Mouse (Mus musculus) thymus, postnatal 4 days (tissue): Measurements from ENCODE around the gene Ccl9.

Source experiments
- DNase-seq: peaks from one replicate; pipeline ENCODE4 v3.0.0; 2021

The Ccl9 gene

DNA sequence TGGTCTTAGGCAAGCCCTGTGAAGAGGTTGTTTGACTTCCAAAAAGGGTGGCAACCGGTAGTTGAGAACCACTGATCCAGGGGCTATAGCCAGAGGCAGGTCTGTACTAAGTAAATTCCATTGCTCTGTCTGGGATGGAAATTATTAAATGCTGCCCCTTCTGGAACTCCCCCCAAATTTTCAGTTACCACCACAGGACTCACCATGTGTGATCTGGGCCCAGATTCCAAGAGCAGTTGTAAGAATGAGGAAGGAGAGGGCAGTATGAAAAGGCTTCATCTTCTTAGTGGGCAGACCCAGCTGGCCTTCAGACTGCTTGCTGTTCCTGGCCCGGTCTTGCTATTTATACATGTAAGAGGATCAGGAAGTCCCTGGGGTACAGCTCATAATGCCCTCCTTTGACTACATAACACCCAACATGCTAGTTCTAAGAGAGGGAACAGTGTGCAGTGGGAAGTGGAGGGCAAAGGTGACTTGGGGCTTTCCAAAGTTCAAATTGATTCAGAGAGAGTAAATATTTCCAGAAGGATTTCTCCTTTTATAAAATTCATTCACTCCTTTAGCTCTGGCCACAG, at the start of gene Ccl9:
Gene Ccl9 (minus strand): TSS at position 451 of the 575 bp plus-strand sequence.
- no peak for DNase-seq

- no peak for DNase-seq
Observed at GRCm38 (mm10) chr11:83623586-83623985, 45.1 kb upstream of the Ccl9 start.

- DNase-seq: no peak
Observed at GRCm38 (mm10) chr11:83619037-83619436, 40.6 kb upstream of the Ccl9 start.

GRCm38 (mm10) chr11:83618238-83618637, 39.8 kb upstream of the Ccl9 start:
- DNase-seq: no peak

- no peak for DNase-seq
Observed at GRCm38 (mm10) chr11:83616586-83616985, 38.1 kb upstream of the Ccl9 start.

DNA sequence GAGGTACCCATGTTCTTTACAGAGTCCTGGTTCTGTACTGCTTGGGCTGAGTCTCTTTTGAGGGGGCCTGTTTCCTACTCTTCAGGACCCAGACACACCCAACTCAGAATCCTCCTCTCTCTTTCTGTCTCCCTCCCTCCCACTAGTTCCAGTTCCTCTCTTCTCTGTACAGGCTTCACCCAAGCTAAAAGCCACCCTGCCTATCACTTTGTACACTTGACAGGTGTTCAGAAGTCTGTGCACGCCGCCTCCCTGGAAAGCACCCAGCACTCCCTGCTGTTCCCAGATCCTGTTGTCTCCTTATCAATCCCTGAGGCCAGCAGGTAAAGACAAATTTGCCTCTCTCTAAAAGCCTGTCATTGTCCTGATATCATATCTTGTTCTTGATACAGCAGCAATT, 32.5 kb upstream of the Ccl9 start:
- no peak for DNase-seq

DNA sequence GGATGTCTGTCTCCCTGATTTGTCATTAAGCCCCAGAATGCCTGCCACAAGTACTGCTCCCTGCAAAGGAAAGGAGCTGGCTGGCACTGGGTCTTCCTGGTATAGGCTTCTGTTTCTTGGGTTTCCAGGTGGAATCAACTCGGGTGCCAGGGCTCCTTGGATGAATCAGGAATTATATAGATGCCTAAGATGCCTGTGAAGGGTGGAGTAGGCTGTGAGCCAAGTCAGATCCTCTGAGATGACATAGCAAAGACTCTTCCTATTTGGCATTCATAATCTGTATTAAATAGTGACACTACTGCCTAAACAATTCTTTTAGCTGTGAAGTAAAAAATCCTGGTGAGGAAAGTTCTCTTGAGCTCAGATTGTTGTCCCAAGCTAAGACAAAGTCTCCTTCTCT, 28.0 kb upstream of the Ccl9 start:
- DNase-seq: no peak

- DNase-seq: no peak
Observed at GRCm38 (mm10) chr11:83605535-83605934, 27.1 kb upstream of the Ccl9 start.

GRCm38 (mm10) chr11:83604698-83605097, 26.3 kb upstream of the Ccl9 start:
- no peak for DNase-seq

- no peak for DNase-seq
Observed at GRCm38 (mm10) chr11:83603399-83603798, 25.0 kb upstream of the Ccl9 start.

DNA sequence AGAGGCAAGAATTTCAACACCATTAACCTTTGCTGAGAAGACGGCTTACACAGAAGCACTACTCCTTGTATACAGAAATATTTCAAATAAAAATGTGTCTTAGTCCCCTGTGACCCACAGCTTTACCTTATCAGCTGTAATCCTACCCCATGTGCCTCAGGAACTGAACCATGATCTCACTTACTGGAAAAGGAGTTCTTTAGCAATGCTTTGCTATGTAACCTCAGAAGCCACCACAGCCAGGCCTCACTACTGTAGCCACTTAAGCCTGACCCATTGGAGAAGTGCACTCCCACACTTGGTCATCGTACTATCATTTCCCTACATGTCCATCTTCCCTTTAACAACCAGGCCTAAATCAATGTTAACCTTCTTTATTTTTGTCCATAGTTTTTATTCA, 22.1 kb upstream of the Ccl9 start:
- no peak for DNase-seq

DNA sequence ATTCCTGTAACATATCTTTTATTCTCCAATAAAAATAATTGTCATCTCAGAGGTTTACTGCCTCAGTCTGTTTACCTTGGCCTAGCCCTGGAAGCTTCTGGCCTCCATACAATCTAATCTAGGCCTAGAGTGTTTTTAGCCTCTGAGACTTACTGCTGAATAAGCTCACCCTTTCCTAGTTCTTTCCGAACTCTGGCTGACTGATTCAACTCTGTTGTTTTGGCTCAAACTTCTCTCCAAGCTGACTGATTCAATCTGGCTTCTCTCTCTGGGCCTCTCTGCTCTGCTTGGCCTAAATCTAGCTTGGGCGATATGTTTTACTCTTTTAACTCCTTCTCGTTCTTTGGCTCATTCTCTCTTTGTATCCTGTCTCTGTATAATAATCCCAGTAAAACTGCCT, 20.6 kb upstream of the Ccl9 start:
- no peak for DNase-seq

DNA sequence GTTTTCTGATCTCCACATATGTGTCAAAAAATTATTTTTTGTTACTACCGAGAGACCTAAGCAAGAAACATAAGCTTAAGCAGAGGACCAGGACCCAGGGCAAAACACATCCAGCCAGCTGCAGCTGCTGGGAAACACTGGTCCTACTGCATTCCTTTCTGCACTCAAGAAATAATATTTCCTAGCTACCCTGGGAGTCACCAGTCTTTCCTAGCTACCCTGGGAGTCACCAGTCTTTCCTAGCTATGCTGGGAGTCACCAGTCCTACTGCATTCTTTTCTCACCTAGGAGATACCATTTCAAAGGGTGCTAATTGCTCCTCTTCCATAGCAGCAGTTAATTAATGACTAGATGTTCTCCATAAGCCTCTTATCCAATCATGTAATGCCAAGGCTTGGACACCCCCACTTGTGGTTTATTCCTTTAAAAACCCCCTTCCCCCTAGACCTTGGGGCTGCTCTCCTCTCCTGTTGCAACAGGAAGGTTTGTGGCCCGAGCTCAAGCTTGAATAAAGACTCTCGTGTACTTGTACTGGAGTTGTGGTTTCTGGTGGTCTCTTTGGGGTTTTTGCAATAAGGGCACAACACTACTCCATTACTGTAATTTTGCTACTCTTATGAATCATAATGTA, 19.9 kb upstream of the Ccl9 start:
- no peak for DNase-seq

DNA sequence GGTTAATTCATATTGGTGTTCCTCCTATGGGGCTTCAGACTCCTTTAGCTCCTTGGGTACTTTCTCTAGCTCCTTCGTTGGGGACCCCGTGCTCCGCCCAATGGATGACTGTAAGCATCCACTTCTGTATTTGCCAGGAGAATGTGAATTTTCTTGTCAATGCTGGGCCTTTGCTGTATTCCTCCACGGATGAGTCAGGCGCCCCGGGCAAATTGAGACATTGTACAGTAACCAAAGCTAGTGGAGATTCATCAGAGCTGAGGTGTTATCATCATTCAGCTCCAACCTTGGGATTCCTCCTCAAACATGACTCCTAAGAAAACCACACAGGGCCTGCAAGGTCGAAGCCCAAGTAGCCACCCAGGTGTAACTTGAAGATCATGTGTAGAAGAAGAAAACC, 19.4 kb upstream of the Ccl9 start:
- no peak for DNase-seq

DNA sequence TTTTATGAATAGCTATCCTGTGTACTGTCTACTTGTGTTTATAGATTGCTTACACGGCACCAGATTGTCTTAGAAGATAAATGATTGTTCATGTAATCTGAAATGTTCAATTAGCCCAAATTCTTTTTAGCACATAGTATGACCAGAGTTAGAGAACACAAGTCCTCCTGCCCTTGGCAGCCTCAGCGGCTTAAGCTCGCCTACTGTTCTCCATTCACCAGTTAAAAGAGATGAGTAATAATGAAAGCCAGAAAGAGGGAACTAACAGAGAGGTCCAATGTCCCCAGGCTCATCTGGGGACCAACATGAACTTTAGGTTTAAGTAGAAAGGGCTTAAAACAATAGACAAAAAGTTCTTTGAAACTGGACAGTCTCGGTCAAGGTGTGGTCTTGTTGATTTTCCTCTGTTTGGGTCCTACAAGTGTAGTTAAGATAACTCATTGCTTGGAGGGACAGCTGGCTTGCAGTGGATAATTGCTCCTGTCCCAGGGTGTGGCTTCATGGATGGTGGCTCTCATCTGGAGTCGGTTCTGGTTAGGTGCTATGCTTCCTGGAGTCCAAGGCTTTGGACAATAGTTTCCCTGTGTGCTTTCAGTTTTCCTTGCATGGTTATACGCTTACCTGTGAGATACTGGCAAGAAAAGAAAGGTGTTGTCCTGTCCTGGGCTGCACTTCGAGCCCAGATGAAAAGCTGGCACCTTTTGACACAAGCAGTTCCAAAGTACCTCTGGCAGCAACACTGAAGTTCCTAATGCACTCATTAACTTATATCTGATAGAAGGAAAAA, 17.4 kb upstream of the Ccl9 start:
- DNase-seq: no peak

- DNase-seq: no peak
Observed at GRCm38 (mm10) chr11:83593453-83593852, 15.0 kb upstream of the Ccl9 start.

DNA sequence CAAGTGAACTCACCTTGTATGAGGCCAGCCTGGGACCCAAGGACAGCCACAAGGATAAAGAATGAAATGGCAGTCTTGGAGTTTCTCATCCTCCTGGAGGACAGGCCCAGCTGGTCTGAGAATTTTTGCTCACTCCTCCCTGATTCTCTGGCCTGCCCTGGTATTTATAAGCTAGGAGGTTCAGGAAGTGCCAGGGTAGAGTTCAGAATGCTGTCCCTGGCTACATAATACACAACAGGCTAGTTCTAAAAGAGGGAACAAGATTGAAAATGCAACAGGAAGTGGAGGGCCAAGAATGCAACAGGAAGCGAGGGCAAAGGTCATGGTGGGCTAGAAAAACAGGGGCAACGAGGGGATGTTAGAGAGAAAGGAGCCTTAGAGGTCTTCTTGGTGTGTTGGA, 14.4 kb upstream of the Ccl9 start, which contains the start of gene Ccl6:
Gene Ccl6 (minus strand): TSS at position 235 of the 400 bp plus-strand sequence.
- no peak for DNase-seq

- DNase-seq: no peak
Observed at GRCm38 (mm10) chr11:83584232-83584631, 5.8 kb upstream of the Ccl9 start.

DNA sequence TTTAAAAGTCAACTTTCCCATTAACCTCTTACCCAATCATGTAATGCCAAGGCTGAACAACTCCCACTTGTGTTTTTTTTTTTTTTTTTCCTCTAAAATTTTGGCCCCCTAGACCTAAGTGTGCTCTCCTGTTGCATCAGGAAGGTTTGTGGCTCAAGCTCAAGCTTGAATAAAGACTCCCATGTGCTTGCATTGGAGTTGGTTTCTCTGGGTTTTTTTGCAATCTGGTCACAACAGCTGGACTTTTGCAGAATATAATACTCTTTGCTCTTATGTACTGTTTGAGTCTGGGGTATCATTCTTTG, 5.0 kb upstream of the Ccl9 start:
- DNase-seq: no peak

GRCm38 (mm10) chr11:83582626-83583449, 4.4 kb upstream of the Ccl9 start:
- no peak for DNase-seq

GRCm38 (mm10) chr11:83581626-83582610, 3.5 kb upstream of the Ccl9 start:
- DNase-seq: no peak

GRCm38 (mm10) chr11:83580699-83581232, 2.3 kb upstream of the Ccl9 start:
- no peak for DNase-seq
